Mouse (Mus musculus): ENCODE data around the gene Lexm.

Gene Lexm

DNA sequence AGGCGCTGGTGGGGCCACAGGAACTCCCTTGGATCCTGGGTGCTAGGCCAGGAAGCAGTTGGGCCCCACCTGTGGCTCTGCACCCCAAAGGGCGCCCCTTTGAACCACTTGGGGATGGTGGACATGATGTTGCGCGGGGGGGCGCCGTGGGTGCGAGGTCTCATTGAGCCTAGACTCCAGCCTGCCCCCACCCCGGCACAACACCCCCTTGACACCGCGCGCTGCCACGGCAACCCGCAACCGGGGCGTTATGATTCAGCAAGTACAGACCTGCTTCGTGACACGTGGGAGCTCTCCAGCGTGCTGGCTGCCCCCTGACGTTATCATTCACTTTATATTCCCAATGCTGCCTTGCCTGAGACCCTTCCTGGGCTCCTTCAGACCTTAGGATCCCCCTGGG lies at the start of gene Lexm:
TSS of gene Lexm (minus strand) at position 186 of the 400 bp plus-strand sequence.
- no peak for DNase-seq (ENCODE audit: low read depth, low spot score)

DNA sequence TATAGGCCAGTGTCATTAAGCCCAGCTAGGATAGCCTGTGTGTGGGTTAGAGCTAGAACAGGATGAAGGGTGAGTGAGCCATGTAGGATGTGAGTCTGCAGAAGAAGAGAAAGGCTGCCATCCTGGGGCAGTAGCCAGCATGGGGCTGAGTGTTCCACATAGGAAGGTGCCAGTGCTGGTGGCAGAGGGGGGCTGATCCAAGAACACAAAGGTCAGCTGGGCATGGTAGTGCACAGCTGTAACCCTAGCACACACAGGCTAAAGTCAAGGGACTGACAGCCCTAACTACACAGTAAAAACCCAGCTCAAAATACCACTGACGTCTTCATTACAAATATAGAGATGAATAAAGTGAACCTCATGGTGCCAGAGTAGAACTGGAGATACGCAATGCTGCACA lies 49.5 kb upstream of the Lexm start:
- no peak for DNase-seq (ENCODE audit: low read depth, low spot score)

DNA sequence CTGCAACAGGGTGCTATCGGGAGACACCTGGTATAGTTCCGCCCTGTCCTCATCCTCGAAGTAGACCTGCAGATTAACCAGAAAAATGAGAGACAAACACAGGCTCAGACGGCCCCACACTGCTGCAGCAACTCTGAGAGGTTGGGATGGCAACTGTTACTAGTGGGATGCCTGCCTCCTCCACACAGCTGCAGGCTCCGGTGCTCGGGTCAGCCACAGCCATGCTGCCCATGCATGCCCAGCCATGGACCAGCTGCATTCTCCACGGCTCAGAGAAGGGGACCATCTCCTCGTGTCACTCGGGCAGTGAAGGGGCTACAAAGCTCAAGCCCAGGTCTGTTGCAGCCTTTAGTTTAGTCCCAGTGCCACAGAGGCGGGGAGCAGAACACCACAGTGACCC lies 48.6 kb upstream of the Lexm start:
- no peak for DNase-seq (ENCODE audit: low read depth, low spot score)

DNA sequence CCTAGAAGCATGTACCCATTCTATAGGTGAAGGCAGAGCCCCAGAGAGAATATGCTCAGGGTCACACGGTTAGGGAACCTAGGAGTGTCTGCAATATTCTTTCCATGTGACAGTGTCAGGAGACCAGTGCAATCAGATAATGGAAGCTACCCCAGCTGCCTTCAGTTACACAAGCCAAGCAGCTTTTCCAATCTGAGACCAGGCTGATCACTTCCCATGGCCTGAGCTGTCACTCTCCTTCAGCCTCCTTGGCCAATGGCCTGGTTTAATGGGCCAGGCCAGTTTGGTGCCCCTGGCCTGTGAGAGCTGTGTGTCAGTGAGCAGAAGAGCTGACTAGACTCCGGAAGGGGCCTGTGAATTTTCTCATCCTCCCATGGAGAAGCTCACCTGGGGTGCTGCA lies 48.2 kb upstream of the Lexm start:
- no peak for DNase-seq (ENCODE audit: low read depth, low spot score)

DNA sequence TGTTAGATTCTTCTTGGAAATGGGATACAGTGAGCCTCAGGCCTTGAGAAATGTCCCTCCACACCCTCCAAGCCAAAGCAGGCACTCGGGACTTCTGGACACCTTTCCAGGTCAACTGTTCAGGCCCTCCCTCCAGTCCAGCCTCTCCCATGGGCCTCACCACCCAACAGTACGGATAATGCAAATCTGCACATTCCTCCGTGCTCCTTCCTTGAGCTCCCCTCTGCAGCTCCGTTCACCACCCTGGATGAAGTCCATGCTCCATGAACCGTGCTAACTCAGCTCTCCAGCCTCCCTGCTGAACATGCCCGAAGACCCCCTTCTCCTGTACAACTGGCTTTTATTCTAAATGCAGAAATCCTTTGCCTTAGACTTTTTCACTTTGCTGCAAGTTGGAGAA lies 47.7 kb upstream of the Lexm start:
- no peak for DNase-seq (ENCODE audit: low read depth, low spot score)

DNA sequence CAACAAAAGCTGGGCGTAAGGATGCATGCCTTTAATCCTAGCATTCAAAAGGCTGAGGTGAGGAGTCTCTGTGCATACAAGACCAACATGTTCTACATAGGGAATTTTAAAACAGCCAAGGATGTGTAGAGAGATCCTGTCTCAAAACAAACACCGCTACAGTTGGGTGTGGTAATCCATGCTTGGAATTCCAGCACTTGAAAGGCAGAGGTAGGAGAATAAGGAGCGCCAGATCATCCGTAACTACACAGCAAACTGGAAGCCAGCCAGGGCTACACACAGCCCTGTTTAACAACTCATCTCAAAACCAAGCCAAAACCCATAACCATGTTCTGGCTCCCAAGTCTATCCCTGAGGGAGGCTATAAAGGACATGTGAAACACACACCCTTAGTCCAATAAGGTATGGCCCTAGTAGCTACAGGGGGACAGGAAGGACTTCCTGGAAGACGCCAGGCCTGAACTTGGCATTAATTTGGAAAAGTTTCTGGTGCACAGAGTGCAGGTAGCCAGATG lies 47.0 kb upstream of the Lexm start:
- DNase-seq (ENCODE audit: low read depth, low spot score) = no peak

DNA sequence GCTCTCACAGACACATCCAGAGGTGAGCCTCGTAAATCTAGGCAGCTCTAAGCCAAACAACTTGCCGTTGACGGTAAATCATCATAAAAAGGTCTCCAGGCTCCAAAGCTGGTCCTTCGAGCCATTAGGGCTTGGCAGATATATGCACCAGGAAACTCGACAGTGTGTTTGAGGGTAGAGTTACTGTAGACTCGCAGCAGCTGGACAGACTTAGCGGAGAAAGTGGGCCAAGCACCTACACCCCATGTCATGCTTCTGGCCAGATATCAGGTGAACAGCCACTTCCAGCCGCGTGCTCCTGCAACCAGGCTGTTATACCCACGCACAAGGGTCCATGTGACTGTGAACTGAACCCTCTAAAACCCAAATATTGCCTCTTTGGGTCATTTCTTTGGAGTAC lies 38.6 kb upstream of the Lexm start:
- no peak for DNase-seq (ENCODE audit: low read depth, low spot score)

DNA sequence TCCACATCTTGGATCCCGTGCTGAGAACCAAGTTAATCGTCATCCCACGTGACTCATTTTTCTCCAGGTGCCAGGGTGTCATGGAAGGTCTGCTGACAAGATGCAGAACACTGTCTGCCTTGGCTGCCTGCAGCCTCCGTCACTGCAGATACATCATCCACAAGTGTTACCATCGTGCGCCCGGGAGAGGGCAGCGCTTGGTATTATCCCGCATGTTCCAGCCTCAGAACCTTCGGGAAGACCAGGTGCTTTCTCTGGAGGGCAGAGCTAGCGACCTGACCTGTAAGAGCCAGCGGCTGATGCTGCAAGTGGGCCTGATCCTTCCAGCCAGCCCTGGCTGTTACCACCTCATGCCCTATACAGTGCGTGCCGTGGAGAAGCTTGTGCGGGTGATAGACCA lies 36.0 kb upstream of the Lexm start:
- no peak for DNase-seq (ENCODE audit: low read depth, low spot score)

DNA sequence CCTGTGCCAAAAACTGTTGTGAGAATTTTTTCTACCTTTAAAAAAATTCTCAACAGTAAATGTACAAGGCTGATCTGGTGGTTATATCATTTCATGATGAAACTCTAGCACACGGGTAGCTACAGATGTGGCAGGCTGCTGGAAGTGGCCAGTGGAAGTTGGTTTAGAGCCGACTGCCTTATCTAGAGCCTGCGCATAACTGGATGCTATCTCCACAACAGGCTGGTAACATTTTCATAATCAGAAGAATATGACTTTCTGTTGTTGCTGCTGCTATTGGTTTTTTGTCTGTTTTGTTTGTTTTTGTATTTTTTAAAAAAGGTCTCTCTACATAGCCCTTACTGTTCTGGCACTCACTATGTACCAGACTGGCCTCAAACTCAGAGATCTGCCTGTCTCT lies 35.5 kb upstream of the Lexm start:
- no peak for DNase-seq (ENCODE audit: low read depth, low spot score)

DNA sequence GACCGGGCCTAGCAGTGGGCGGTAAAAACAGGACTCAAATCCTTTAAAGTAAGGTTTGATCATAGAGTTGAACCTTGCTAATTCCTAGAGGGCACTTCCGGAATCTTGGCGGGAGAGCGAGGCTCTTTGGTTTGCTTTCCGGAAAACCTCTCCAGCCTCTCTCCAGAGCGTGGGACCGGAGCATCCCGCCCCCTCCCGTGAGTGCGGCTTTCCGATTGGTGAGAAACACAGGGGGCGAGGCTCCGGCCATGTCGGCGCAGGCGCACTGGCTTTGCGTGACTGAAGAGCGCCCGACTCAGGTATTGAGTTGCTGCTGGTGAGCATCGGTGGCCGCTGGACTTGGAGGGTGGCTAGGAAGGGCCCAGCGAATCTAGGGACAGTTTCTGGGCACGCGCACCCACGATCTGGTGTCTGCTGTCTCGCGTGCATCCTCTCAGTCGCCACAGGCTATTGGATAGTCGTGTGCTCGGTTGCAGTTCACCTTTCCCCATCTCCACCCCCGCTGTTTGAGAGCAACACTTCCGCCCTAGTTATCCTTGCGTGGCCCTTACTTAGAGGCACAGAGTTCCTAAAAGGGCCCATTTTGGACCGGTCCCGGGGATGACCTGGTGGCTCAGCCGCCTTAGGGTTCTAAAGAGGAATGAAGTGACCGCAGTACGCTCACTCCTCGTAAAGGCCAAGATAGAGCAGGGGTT lies 33.9 kb upstream of the Lexm start, which contains the start of gene Pars2:
TSS of gene Pars2 (plus strand) at position 237 of the 695 bp plus-strand sequence.
- peak; percentile 96 for DNase-seq (ENCODE audit: low read depth, low spot score)

DNA sequence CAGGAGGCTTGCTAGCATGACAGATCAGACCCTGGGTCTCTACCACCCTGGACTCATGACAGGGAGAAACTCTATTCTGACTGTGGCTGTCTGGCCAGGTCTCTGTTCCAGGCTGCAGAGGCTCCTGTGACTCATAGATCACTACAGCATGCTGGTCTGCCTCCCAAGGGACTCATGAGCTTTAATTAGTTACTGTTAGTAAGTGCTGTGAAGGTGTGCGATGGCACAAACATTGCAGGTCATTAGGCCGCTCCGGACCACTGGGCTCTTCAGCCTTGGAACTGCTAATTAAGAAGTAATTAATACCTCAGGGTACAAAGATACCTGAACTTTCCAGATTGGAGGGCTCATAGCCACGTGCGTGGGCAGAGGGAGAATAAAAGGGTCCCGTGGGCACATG lies 30.1 kb upstream of the Lexm start:
- DNase-seq (ENCODE audit: low read depth, low spot score) = no peak

DNA sequence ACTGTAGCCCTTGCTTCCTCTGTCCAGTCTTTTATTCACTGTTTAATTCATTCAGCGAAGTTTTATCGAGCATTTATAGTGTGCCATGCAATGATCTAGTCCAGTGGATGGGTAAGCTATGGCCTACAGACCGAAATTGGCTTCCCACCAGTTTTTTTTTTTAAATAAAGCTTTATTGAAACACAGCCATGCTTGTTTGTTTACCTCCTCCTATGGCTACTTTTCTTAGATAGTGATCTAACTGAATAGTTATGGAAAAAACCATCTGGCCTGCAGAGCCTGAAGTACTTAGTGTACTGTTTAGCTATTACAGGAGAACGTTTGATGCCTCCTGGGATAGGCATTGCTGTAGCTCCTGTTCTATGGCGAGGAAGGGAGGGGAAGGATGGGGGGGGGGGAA lies 28.8 kb upstream of the Lexm start:
- DNase-seq (ENCODE audit: low read depth, low spot score) = no peak

DNA sequence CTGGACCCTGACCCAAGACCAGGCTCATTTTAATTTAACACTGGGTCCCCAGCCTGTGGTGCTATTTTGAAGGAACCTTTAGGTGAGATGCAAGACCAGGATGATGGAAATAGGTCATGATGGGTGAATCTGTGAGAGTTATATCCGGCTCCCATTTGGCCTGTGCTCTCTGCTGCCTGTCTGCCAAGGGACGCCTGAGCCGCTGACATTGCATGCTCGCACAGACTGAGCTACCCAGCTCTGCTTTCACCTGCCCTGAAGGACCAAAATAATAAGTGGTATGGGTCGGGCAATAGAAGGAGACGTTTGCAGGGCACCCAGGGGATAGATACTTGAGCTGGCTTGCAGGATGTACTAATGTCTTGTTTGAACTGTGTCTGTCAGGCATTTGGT lies 27.2 kb upstream of the Lexm start:
- DNase-seq (ENCODE audit: low read depth, low spot score) = no peak

DNA sequence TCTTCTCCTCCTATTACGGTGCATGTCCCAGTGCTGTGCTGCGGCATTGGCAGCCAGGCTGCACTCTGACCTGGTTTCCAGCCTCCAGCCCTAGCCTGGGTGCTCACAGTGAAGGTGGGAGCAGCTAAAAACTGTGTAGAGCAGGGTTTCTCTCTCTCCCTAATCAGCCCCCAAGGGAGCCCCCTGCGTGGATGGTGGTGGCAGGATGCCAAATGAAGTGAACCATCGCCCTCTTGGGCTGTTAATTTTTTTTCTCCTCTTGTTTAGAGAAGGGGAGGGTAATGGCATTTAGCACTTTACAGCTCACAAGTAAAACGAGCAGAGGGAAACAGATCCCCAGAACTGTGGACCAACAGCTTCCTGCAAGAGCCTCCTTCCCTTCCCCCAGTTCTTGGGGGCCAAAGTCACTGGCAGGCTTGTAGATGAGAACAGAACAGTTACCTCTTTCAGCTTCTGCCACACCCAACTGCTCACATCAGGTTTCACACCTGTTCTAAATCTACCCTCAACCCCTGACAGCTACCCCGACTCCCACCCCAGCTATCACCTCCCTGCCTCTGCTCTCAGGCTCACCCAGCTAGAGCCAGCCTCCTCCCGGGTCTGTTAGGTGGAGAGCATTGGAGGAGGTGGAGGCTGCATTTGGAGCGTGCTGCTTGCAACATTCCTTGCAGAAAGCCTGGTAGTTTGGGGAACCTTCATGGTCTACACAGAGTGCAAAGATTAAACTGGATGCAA lies 26.6 kb upstream of the Lexm start:
- DNase-seq (ENCODE audit: low read depth, low spot score) = no peak

DNA sequence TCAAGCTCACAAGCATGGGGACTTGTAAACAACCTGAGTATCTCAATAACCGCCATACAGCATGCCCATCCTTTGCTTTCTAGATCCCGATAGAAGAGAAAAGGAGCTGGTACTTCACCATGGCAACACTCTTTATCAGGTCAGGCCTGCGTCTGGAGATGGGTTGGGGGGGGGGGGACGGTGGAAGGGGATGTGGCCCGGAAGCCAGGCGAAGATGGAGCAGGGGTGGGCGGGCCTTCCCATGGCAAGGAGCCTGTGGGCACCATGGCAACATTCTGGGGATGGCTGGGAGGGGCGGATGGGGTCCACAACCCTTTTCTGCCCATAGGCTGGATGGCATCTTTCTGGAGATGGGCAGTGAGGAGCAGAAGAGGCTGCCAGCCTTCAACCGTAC lies 17.0 kb upstream of the Lexm start:
- no peak for DNase-seq (ENCODE audit: low read depth, low spot score)

DNA sequence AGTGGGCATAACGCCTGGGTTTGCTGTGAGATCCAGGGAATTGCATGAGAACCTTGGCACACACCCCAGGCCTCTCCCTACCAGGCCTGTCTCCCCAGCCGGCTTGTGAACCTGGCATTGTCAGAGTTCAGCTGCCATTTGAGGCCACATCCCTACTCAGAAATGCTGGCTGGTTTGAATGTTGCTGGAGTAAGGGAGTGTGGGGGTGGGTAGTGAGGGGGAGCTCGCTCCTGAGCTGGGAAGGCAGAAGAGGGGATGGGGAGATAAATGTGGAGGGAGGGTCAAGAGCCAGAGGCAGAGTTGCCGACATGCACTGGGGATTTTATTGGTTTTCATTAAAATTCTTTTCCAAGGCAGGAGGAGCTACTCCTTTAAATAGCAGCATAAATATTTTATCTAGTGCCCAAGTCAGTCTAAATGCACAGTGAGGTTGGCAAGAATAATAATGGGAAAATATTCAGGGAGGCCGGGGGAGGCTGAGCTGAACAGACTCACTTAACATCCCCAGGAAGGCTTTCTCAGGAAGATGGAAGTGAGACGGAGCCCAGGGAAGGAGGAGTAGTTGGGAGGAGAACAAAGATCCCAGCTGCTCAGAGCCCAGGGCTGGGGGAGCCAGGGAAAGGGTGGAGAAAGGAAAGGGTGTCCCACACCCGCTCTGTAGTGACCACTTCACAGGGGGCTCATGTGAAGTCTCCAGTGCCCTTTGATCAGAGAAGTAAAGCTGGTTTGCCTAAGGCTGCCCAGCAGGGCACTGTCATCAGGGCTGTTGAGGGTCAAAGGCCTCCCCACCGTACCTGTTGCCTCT lies 16.4 kb upstream of the Lexm start:
- no peak for DNase-seq (ENCODE audit: low read depth, low spot score)

DNA sequence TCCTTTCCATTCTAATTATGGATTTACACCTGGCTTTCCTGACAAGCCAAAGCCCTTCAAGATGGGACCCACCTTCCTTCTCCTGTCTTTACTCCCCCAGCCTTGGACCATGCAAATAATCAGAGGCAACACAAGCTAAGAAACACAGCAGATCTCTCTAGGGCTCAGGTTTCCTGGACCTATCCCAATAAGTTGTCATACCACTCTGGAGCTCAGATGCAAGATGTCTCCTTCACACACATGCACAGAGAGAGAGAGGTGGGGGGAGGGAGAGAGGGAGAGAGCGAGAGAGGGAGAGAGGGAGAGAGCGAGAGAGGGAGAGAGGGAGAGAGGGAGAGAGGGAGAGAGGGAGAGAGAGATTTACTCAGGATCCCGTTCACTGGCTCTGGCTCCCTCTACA lies 15.3 kb upstream of the Lexm start:
- no peak for DNase-seq (ENCODE audit: low read depth, low spot score)

DNA sequence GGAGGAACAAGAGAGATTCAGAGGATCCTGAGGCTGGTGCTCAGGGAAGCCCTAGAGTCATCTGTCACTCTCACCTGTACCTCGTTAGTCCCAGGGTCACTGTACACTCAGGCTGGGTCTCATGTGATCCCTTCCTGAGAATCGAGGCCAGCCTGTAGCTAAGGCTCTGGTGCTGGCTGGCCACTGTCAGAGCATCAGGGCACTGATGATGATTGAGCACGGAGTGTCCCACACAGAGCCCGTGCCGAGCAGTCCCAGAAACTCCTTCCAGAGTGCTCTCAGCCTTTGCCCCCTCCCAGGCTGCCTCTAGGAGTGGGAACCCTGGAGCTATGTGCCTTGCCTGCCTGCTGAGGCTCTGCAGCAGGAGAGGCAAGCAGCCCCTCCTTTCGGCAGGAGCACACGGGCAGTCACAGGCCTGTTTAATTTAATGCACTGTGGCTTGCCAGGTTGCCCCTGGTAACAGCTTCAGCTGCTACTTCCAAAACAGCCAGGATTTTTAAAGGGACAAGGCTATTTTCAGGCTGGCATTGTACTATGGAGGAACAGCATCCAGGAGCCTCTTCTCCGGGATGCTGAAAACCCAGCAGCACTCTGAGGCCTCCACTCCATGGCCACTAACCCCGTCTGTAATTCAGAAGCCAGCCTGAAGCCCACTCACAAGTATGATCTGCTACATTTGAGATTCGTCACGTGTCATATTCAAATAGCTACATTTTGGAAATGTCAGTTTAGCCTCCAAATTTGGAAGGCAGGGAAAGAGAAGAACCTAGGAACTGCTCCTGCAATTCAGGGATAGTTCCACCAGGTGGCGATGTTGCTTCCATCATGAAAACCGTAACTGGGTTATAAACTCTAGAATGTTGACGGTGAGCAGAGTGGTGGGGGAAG lies 13.5 kb upstream of the Lexm start:
- peak; percentile 54 for DNase-seq (ENCODE audit: low read depth, low spot score)

DNA sequence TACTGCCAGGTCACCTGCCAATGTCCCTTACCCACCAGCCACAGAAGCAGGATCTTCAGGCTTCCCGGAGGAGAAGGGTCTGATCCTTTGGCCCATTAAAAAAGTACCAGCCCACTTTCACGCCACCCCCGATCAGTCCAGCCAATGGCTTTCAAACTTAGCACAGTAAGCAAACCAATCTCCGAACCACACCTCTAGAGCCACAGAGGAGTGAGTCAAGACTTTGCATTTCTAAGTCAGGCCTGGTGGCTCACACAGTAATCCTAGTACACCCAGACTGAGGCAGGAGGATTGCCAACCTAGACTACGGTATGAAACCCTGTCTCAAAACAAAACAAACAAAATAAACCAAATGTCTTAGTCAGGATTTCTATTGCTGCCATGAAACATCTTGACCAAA lies 12.3 kb upstream of the Lexm start:
- DNase-seq (ENCODE audit: low read depth, low spot score) = no peak

DNA sequence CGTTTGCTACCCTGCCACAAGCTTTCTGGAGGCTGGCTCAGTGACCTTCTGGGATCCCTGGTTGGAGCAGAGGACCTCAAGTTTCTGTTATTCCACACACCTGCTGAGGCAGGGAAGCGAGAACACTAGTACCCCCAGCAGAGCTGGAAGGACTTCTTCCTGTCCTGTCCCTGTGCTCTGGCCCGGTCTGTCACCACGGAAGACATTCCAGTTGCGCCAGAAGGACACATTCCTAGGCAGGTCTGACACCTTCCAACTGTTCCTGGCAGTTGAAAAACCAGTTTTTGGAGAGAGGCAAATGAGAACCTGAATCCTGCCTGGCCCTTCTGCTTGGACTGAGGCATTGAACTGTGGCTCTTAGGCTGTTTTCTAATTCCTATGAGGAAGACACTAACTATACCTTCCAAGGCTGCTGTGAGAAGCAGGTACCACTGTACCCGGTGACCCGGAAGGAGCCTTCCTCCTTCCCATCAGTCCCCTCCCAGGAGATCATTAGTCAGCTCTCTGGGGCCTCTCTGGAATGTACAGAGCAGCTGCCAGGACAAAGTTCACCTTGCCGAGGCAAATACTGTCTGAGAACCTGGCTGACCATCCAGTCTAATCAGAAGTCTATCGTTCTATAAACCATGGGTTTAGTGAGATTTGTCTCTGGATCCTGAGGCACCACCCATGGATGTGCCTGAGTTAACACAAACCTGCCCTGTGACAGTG lies 11.8 kb upstream of the Lexm start:
- no peak for DNase-seq (ENCODE audit: low read depth, low spot score)

DNA sequence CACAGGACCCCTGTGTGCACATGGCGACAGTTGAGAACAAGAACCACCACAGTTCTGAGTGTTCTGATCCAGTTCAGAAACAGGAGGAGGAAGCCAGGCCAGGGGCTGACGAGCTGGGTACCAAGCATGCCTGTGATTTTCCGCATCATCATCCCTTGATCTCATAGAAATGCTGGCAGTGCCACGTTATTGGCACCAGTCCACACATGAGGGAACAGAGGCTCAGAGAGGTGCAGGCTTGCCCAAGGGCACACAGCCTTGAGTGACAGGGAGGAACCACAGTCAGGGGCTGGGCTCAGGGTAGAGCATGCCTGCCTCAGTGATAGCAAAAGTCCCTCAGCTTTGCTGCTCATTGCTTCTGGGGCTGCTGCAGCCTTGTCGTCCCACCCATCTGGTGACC lies 10.8 kb upstream of the Lexm start:
- DNase-seq (ENCODE audit: low read depth, low spot score) = no peak

Measured in A20 (cell line).